Mouse (Mus musculus) embryo, embryonic 11 days (tissue): ENCODE results near the gene Cyth4.
A peak's percentile ranks its signal among the peaks of the same experiment; 100 is the strongest.

ENCODE experiments used
- DNase-seq: peaks from one replicate; pipeline ENCODE4 v3.0.0-alpha.2; 2015

The Cyth4 gene

GRCm38 (mm10) chr15:78596914-78597313 is at the start of gene Cyth4:
Gene Cyth4 (plus strand): TSS chr15:78597047.
- no peak for DNase-seq

- DNase-seq, result no peak
Measured at GRCm38 (mm10) chr15:78547415-78548335, 49.2 kb upstream of the Cyth4 start.

GRCm38 (mm10) chr15:78548336-78548665 is 48.5 kb upstream of the Cyth4 start:
- DNase-seq, result peak; percentile 49

- no peak for DNase-seq
Measured at GRCm38 (mm10) chr15:78548711-78549110, 48.1 kb upstream of the Cyth4 start.

GRCm38 (mm10) chr15:78549189-78549734 is 47.6 kb upstream of the Cyth4 start:
- no peak for DNase-seq

- no peak for DNase-seq
Measured at GRCm38 (mm10) chr15:78554545-78555313, 42.1 kb upstream of the Cyth4 start.

- no peak for DNase-seq
Measured at GRCm38 (mm10) chr15:78557693-78558535, 38.9 kb upstream of the Cyth4 start.

- no peak for DNase-seq
Measured at GRCm38 (mm10) chr15:78559141-78559979, 37.5 kb upstream of the Cyth4 start.

GRCm38 (mm10) chr15:78563344-78563743 is 33.5 kb upstream of the Cyth4 start:
- no peak for DNase-seq

- no peak for DNase-seq
Measured at GRCm38 (mm10) chr15:78563937-78564336, 32.9 kb upstream of the Cyth4 start.

GRCm38 (mm10) chr15:78564764-78565435 is 31.9 kb upstream of the Cyth4 start:
- DNase-seq, result no peak

GRCm38 (mm10) chr15:78567608-78568120 is 29.2 kb upstream of the Cyth4 start:
- DNase-seq, result no peak

GRCm38 (mm10) chr15:78570170-78570569 is 26.7 kb upstream of the Cyth4 start:
- DNase-seq, result no peak

GRCm38 (mm10) chr15:78571554-78572269 is 25.1 kb upstream of the Cyth4 start:
- DNase-seq, result no peak

- DNase-seq, result no peak
Measured at GRCm38 (mm10) chr15:78572270-78572600, 24.6 kb upstream of the Cyth4 start.

- DNase-seq, result no peak
Measured at GRCm38 (mm10) chr15:78572658-78573397, 24.0 kb upstream of the Cyth4 start, which contains the start of gene Rac2. Gene Rac2 (minus strand): TSS chr15:78572783.

- DNase-seq, result no peak
Measured at GRCm38 (mm10) chr15:78576284-78576810, 20.5 kb upstream of the Cyth4 start.

- no peak for DNase-seq
Measured at GRCm38 (mm10) chr15:78583352-78583751, 13.5 kb upstream of the Cyth4 start.

GRCm38 (mm10) chr15:78585404-78585803 is 11.4 kb upstream of the Cyth4 start:
- DNase-seq, result no peak
